Mouse (Mus musculus): ENCODE measurements around the gene Ptpn12.
"Not testable (repeated sequence)": the region's sequence is repeated elsewhere in the genome, so short reads cannot be mapped to it uniquely, and the experiment has no call there.

Ptpn12 gene

GRCm38 (mm10) chr5:20951666-20952281 is 103.9 kb downstream of the Ptpn12 start:
- DNase-seq (ENCODE audit: low read depth, low spot score), result peak; percentile 90

GRCm38 (mm10) chr5:20950855-20951650 is 104.7 kb downstream of the Ptpn12 start:
- peak; percentile 14 for DNase-seq (ENCODE audit: low read depth, low spot score)

- peak; percentile 4 for DNase-seq (ENCODE audit: low read depth, low spot score)
These were observed 105.2 kb downstream of the Ptpn12 start for GRCm38 (mm10) chr5:20950516-20950854.

- no peak for DNase-seq (ENCODE audit: low read depth, low spot score)
These were observed 105.6 kb downstream of the Ptpn12 start for GRCm38 (mm10) chr5:20950093-20950492.

GRCm38 (mm10) chr5:20946906-20947305 is 108.8 kb downstream of the Ptpn12 start:
- no peak for DNase-seq (ENCODE audit: low read depth, low spot score)

GRCm38 (mm10) chr5:20944961-20945748 is 110.6 kb downstream of the Ptpn12 start:
- DNase-seq (ENCODE audit: low read depth, low spot score), result no peak

GRCm38 (mm10) chr5:20943791-20944190 is 111.9 kb downstream of the Ptpn12 start:
- not testable (repeated sequence) for DNase-seq (ENCODE audit: low read depth, low spot score)

GRCm38 (mm10) chr5:20942523-20942922 is 113.2 kb downstream of the Ptpn12 start:
- no peak for DNase-seq (ENCODE audit: low read depth, low spot score)

GRCm38 (mm10) chr5:20941205-20941604 is 114.5 kb downstream of the Ptpn12 start:
- DNase-seq (ENCODE audit: low read depth, low spot score), result no peak

- DNase-seq (ENCODE audit: low read depth, low spot score), result no peak
These were observed 115.0 kb downstream of the Ptpn12 start for GRCm38 (mm10) chr5:20940696-20941095.

- DNase-seq (ENCODE audit: low read depth, low spot score), result no peak
These were observed 115.6 kb downstream of the Ptpn12 start for GRCm38 (mm10) chr5:20940040-20940571.

- no peak for DNase-seq (ENCODE audit: low read depth, low spot score)
These were observed 117.2 kb downstream of the Ptpn12 start for GRCm38 (mm10) chr5:20938523-20938922.

All from brain, embryonic 18.5 days (tissue).